ENCODE assay signal across 23 mouse cellular contexts in the genomic region with DNA sequence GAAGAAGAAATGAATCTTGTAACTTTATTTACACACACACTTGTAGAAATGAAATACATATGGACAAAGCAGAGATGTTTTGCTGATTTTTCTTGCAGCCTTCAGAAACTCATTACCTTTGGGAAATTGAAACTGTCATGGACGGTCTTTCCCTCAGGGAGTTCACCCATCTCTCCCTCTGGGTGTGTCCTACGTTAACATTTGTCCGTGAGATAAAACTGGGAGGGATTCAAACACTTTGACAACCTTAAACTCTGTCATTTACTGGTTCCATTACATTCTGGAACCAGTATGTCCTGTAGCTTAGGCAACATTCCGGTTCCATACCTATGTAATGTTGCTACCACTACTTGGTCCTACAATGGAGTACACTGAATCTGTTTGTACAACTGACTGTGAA.
"Had no signal": no experiment of that assay in that cellular context is flagged by ENCODE, and none has a peak within 500 bp of the region (broad histone marks: within the 10 kb centered on the region; RNA-seq: fewer than 3 reads in every experiment).

No protein-coding gene starts in this region.

- H3K9ac ChIP-seq: heart, embryonic 13.5 days; heart, embryonic 15.5 days; hindbrain, embryonic 13.5 days; hindbrain, embryonic 15.5 days; intestine, embryonic 15.5 days; limb, embryonic 12.5 days had no signal

- H3K4me1 ChIP-seq: heart, embryonic 13.5 days; heart, embryonic 15.5 days; hindbrain, embryonic 13.5 days; hindbrain, embryonic 15.5 days; intestine, embryonic 15.5 days; limb, embryonic 10.5 days; limb, embryonic 12.5 days had no signal

- H3K4me3 ChIP-seq: heart, adult 2 months; heart, embryonic 13.5 days; heart, embryonic 15.5 days; hindbrain, embryonic 13.5 days; hindbrain, embryonic 15.5 days; intestine, embryonic 15.5 days; layer of hippocampus, adult 2 months; left cerebral cortex, adult 2 months; limb, embryonic 10.5 days; limb, embryonic 12.5 days had no signal

- H3K9me3 ChIP-seq: heart, embryonic 13.5 days; heart, embryonic 15.5 days; hindbrain, embryonic 13.5 days; hindbrain, embryonic 15.5 days; intestine, embryonic 15.5 days; limb, embryonic 10.5 days; limb, embryonic 12.5 days had no signal

- H3K27me3 ChIP-seq: heart, embryonic 13.5 days; heart, embryonic 15.5 days; hindbrain, embryonic 13.5 days; hindbrain, embryonic 15.5 days; intestine, embryonic 15.5 days; limb, embryonic 12.5 days had no signal

- H3K27ac ChIP-seq: heart, adult 2 months; heart, embryonic 13.5 days; heart, embryonic 15.5 days; hindbrain, embryonic 13.5 days; hindbrain, embryonic 15.5 days; hindbrain, postnatal 0 days; intestine, embryonic 15.5 days; layer of hippocampus, adult 2 months; left cerebral cortex, adult 2 months; limb, embryonic 10.5 days; limb, embryonic 12.5 days had no signal

- ATAC-seq: hindbrain, postnatal 0 days; intestine, embryonic 15.5 days; intestine, postnatal 0 days had no signal

- H3K4me2 ChIP-seq: heart, embryonic 11.5 days; heart, embryonic 13.5 days; heart, embryonic 15.5 days; hindbrain, embryonic 13.5 days; hindbrain, embryonic 15.5 days; intestine, embryonic 15.5 days; limb, embryonic 12.5 days had no signal

- H3K36me3 ChIP-seq: hindbrain, embryonic 13.5 days; hindbrain, embryonic 15.5 days; intestine, embryonic 15.5 days had no signal

- DNase-seq: gastrocnemius, postnatal 14 days; gastrocnemius, postnatal 36 days; heart, adult 11 months; heart, adult 2 months; heart, postnatal 14 days; heart, postnatal 36 days; kidney, adult 18-20 months; kidney, adult 8-10 months; kidney, postnatal 10 days; kidney, postnatal 25 days; kidney, postnatal 4 days had no signal
